Mouse (Mus musculus): ENCODE results near the gene Ppip5k2. TPM values are rescaled to one million over a fixed set of nuclear protein-coding genes. Genes with fewer than 3 reads are reported as not detected.
A peak's percentile ranks its signal among the peaks of the same experiment; 100 is the strongest.

Ppip5k2 gene
- total RNA-seq (2014; rRNA removed) (34.2 and 34.3 TPM in 2 replicates), polyA plus RNA-seq (2012; rRNA removed) (4.0 and 5.2 TPM in 2 replicates)

DNA sequence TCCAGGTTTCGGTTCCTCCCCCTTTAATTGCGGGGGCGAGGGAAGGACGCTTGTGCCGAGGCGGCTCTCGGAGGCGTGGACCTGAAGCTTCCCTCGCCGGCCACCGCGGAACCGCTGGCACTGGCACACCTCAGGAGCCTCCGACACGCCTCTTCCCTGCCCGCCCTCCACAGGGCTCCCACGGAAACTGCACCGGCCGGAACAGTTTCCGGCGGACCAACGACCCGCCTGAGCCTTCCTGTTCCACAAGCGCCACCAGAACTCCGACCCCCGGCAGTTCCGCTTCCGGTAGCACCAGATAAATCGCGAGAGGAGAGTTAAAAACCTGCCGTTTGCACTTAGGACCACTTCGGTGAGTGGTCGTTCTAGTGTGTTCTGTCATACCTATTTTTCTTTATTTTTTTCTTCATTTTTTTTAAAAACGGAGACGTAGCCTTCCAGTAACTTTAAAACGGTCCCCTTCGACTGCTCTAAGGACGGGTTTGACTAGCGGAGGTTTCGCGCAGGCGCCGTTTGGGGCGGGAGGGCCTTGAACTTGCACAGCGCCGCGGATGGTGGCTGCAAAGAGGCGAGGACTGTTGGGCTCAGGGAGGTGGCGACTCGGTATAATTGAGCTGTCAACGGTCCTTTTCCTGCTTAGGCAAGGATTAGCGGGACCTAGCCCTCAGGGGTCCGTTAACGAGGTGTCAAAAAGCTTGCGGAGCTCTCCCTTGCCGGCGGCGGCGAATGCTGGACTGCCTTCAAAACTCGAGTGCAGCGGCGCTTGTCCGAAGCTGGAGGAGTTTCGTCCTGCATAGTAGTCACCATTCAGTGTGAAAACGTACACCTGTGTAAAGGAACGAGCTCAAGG, at the start of gene Ppip5k2, which contains the start of gene Gin1:
Ppip5k2 (minus strand) TSS at position 508 of the 850 bp plus-strand sequence.
Gin1 (plus strand) TSS at position 269 of the 850 bp plus-strand sequence.
- Histone ChIP-seq H3K36me3 (ENCODE audit: control insufficient read depth, insufficient read depth, low read length) (no peaks in the 10 kb centered on the region), H3K79me2 (ENCODE audit: control insufficient read depth, insufficient read depth, low read length) (peaks cover 4% of the 10 kb centered on the region; the same call in 1 of the 2 replicates), H3K4me1 (ENCODE audit: control insufficient read depth, insufficient read depth, low read length) (peaks cover 7% of the 10 kb centered on the region; the same call in 1 of the 2 replicates), H3K9ac (ENCODE audit: low read depth, low read length) (peak within 1 kb of the TSS; percentile 90), H3K4me3 (ENCODE audit: insufficient read depth, low read depth, low read length) (peak within 1 kb of the TSS; percentile 87), H3K27ac (replicated peaks; ENCODE audit: insufficient read depth, low read depth, low read length) (peak within 1 kb of the TSS; percentile 92), H3K27me3 (ENCODE audit: control insufficient read depth, insufficient read depth, low read length) (no peaks in the 10 kb centered on the region)
- peak; percentile 74 for TF ChIP-seq POLR2A (IDR thresholded peaks at IDR 0.05; ENCODE audit: extremely low read depth, insufficient read depth, low read length)
- TF ChIP-seq CTCF (IDR thresholded peaks at IDR 0.05; ENCODE audit: low read depth, low read length), result peak; percentile 46
- under 1% methylated on average over 65 of the region's 66 CpGs for WGBS
- peak; percentile 90 for DNase-seq (ENCODE audit: extremely low read depth, low read depth, low spot score)

DNA sequence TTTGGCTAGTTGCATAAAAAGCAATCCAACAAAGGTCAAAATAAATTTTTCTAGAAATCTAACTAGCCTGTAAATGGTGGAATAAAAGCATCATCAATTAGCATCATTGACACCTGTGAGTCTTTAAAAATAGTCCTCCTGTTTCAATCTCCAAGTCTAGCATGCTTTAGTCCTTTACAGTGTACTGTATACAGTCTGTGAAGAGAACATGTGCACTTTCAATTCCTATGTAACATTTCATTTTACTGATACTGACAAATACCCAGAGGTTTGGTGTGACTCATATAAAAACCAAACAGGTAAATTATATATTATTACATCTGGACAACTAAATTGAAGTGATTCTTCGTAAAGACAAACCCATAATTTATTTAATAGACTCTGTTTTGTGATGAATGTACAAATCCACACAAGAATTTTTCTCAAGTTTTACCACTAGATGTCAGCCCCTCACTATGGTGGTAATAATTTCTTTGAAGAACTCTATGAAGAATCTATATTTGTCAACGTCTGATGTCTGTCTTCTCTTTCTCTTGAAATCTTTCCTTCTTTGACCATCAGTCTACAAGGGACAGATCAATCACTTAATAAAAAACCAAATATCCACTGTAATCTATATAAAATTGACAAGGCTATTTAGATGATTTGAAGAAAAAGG, 39.2 kb upstream of the Ppip5k2 start:
- peak; percentile 30 for DNase-seq (ENCODE audit: extremely low read depth, low read depth, low spot score)
- H3K9ac ChIP-seq (ENCODE audit: low read depth, low read length), result no peak overlapping the region
- no peak overlapping the region for H3K4me3 ChIP-seq (ENCODE audit: insufficient read depth, low read depth, low read length)
- no peaks in the 10 kb centered on the region for H3K36me3 ChIP-seq (ENCODE audit: control insufficient read depth, insufficient read depth, low read length)
- H3K79me2 ChIP-seq (ENCODE audit: control insufficient read depth, insufficient read depth, low read length), result no peaks in the 10 kb centered on the region
- no peaks in the 10 kb centered on the region for H3K4me1 ChIP-seq (ENCODE audit: control insufficient read depth, insufficient read depth, low read length)
- 26% methylated on average over 2 of the region's 2 CpGs for WGBS
- H3K27ac ChIP-seq (replicated peaks; ENCODE audit: insufficient read depth, low read depth, low read length), result no peak overlapping the region
- TF ChIP-seq CTCF (IDR thresholded peaks at IDR 0.05; ENCODE audit: low read depth, low read length), result peak; percentile 39
- TF ChIP-seq POLR2A (IDR thresholded peaks at IDR 0.05; ENCODE audit: extremely low read depth, insufficient read depth, low read length), result no peak
- H3K27me3 ChIP-seq (ENCODE audit: control insufficient read depth, insufficient read depth, low read length), result no peaks in the 10 kb centered on the region

DNA sequence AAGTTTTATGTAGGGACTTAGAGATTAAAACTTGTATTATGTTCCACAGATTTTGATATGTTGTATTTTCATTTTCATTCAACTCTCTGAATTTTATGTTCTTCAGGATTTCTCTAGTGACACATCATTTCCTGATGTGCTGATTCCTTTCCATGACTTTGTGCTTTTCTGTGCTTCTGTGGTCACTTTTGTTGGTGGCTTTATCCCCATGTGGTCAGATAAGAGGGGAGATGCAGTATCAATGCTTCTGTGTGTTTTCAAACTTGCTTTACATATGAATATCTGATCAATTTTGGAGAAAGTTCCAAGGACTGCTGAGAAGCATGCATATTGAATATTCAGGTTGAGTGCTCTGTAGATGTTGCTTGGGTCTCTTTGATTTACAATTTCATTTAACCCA, 34.3 kb upstream of the Ppip5k2 start:
- no peak for DNase-seq (ENCODE audit: extremely low read depth, low read depth, low spot score)
- Histone ChIP-seq H3K4me1 (ENCODE audit: control insufficient read depth, insufficient read depth, low read length) (no peaks in the 10 kb centered on the region), H3K9ac (ENCODE audit: low read depth, low read length) (no peak overlapping the region), H3K4me3 (ENCODE audit: insufficient read depth, low read depth, low read length) (no peak overlapping the region), H3K79me2 (ENCODE audit: control insufficient read depth, insufficient read depth, low read length) (no peaks in the 10 kb centered on the region), H3K27ac (replicated peaks; ENCODE audit: insufficient read depth, low read depth, low read length) (no peak overlapping the region), H3K36me3 (ENCODE audit: control insufficient read depth, insufficient read depth, low read length) (no peaks in the 10 kb centered on the region), H3K27me3 (ENCODE audit: control insufficient read depth, insufficient read depth, low read length) (no peaks in the 10 kb centered on the region)
- TF ChIP-seq POLR2A (IDR thresholded peaks at IDR 0.05; ENCODE audit: extremely low read depth, insufficient read depth, low read length) (no peak), CTCF (IDR thresholded peaks at IDR 0.05; ENCODE audit: low read depth, low read length) (no peak)

DNA sequence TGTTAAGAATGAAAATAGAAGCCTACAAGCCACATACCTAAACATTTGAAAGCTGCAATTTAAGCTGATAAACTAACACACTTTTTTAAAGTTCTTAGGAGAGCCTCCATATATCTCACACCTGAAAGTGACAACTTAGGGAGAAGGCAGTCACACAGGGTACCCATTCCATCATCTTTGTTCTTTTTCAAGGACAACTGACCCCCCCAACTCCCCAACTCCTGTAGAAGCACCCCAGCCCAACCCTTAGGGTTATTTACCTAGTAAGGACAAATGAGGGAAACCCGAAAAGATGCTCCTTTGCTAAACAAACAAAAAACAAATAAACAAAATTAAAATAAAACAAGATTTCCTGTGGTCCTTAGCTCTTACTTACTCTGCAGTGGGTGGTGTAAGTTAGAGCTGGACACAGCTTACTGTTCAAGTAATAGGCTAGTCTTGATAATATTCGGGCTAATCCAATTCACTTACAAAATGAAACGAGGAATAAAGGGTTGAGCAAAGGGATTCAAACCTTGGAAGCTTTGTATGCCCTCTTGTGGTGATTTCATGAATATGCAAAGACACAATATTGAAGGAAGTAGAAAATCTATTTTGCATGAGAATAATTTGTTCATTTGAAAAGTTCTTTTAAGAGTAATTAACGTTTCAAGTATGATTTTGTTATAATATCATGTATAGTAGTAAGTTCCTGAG, 32.1 kb upstream of the Ppip5k2 start:
- peak; percentile 48 for DNase-seq (ENCODE audit: extremely low read depth, low read depth, low spot score)

DNA sequence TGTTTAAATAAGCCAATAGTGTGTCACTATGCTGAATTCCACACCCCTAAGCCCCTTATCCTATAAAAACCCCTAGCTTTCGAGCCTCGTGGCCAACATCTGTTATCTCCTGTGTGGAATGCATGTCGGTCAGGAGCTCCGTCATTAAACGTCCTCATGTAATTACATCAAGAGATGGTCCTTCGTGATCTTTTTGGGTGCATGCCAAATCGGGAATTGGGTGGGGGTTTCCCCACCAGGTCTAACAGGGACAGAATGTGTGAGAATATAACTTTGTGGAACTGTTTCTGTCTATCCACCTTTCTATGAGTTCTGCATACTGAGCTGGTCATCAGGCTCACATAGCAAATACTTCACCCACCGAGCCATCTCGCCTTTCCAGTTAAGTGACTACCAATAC, 25.7 kb upstream of the Ppip5k2 start:
- Histone ChIP-seq H3K9ac (ENCODE audit: low read depth, low read length) (no peak overlapping the region), H3K4me1 (ENCODE audit: control insufficient read depth, insufficient read depth, low read length) (no peaks in the 10 kb centered on the region), H3K27ac (replicated peaks; ENCODE audit: insufficient read depth, low read depth, low read length) (no peak overlapping the region), H3K79me2 (ENCODE audit: control insufficient read depth, insufficient read depth, low read length) (no peaks in the 10 kb centered on the region), H3K36me3 (ENCODE audit: control insufficient read depth, insufficient read depth, low read length) (peaks cover 5% of the 10 kb centered on the region), H3K4me3 (ENCODE audit: insufficient read depth, low read depth, low read length) (no peak overlapping the region), H3K27me3 (ENCODE audit: control insufficient read depth, insufficient read depth, low read length) (no peaks in the 10 kb centered on the region)
- WGBS, result 48% methylated on average over 9 of the region's 9 CpGs
- DNase-seq (ENCODE audit: extremely low read depth, low read depth, low spot score), result no peak
- TF ChIP-seq POLR2A (IDR thresholded peaks at IDR 0.05; ENCODE audit: extremely low read depth, insufficient read depth, low read length) (no peak), CTCF (IDR thresholded peaks at IDR 0.05; ENCODE audit: low read depth, low read length) (no peak)

More for the DNA sequence above, 32.1 kb upstream of the Ppip5k2 start:
- Histone ChIP-seq H3K36me3 (ENCODE audit: control insufficient read depth, insufficient read depth, low read length) (no peaks in the 10 kb centered on the region), H3K27ac (replicated peaks; ENCODE audit: insufficient read depth, low read depth, low read length) (no peak overlapping the region), H3K27me3 (ENCODE audit: control insufficient read depth, insufficient read depth, low read length) (no peaks in the 10 kb centered on the region), H3K4me3 (ENCODE audit: insufficient read depth, low read depth, low read length) (no peak overlapping the region), H3K79me2 (ENCODE audit: control insufficient read depth, insufficient read depth, low read length) (no peaks in the 10 kb centered on the region), H3K9ac (ENCODE audit: low read depth, low read length) (no peak overlapping the region), H3K4me1 (ENCODE audit: control insufficient read depth, insufficient read depth, low read length) (no peaks in the 10 kb centered on the region)
- WGBS, result 17% methylated on average over 4 of the region's 4 CpGs
- TF ChIP-seq CTCF (IDR thresholded peaks at IDR 0.05; ENCODE audit: low read depth, low read length) (peak; percentile 31), POLR2A (IDR thresholded peaks at IDR 0.05; ENCODE audit: extremely low read depth, insufficient read depth, low read length) (no peak)
